Mouse (Mus musculus): Measurements from ENCODE around the gene Gm49369. TPM values are rescaled to one million over a fixed set of nuclear protein-coding genes. Genes with fewer than 3 reads are reported as not detected.

Gene Gm49369
- 3.0 TPM in 1 of 2 replicates, not detected in the other for polyA plus RNA-seq (2014; fragmentation: Nextera tagmentation; extraction: Ambion mirVana)

- no peak within 1 kb of the TSS for H3K27ac ChIP-seq (ENCODE audit: low read depth)
- no peak within 1 kb of the TSS for H3K4me2 ChIP-seq
- no peaks in the 10 kb centered on the region for H3K27me3 ChIP-seq (ENCODE audit: insufficient read depth, low read length)
- H3K9ac ChIP-seq: no peak within 1 kb of the TSS
- DNase-seq (no peak), ATAC-seq (ENCODE audit: insufficient read depth) (no peak)
- H3K4me1 ChIP-seq (ENCODE audit: insufficient read depth): peaks cover 7% of the 10 kb centered on the region
- no peak within 1 kb of the TSS for H3K4me3 ChIP-seq (ENCODE audit: low read depth, low read length)
- 92% methylated on average over 5 of the region's 5 CpGs for WGBS
- H3K36me3 ChIP-seq (ENCODE audit: insufficient read depth): peaks cover 76% of the 10 kb centered on the region
- H3K9me3 ChIP-seq (ENCODE audit: low read depth, low read length): no peaks in the 10 kb centered on the region
- TF ChIP-seq CTCF (IDR thresholded peaks at IDR 0.05; ENCODE audit: low read depth): no peak
Observed at GRCm38 (mm10) chr7:142382567-142382966, at the start of gene Gm49369. Gene Gm49369, minus strand, starts transcription at chr7:142382667.

DNA sequence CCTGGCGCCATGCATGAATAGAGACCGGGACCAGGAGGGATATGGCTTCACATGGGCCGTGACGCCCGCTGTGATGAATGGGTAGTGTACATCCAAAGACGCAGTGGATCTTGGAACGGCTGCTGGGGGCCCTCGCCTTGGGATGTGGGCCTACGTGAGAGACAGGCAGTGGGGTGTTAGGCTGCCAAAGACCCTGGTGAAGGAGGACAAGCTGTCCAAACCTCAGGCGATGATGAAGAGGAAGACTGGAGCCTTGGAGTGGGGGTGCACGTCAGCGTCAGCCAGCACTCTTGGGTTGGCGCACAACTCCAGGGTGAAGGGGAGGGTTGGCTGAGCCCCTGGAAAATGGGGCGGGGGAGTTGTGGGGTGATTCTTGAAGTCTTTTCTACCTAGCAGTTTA lies 48.6 kb upstream of the Gm49369 start:
- TF ChIP-seq CTCF (IDR thresholded peaks at IDR 0.05; ENCODE audit: low read depth): no peak
- peaks cover 27% of the 10 kb centered on the region for H3K4me1 ChIP-seq (ENCODE audit: insufficient read depth)
- DNase-seq (peak; percentile 90), ATAC-seq (ENCODE audit: insufficient read depth) (peak; percentile 68)
- no peak overlapping the region for H3K4me3 ChIP-seq (ENCODE audit: low read depth, low read length)
- H3K27ac ChIP-seq (ENCODE audit: low read depth): peak overlapping the region; percentile 93
- H3K36me3 ChIP-seq (ENCODE audit: insufficient read depth): no peaks in the 10 kb centered on the region
- no peaks in the 10 kb centered on the region for H3K27me3 ChIP-seq (ENCODE audit: insufficient read depth, low read length)
- H3K4me2 ChIP-seq: peak overlapping the region; percentile 36; the same call in 1 of the 2 replicates
- no peaks in the 10 kb centered on the region for H3K9me3 ChIP-seq (ENCODE audit: low read depth, low read length)
- no peak overlapping the region for H3K9ac ChIP-seq
- WGBS: 50% methylated on average over 14 of the region's 14 CpGs

DNA sequence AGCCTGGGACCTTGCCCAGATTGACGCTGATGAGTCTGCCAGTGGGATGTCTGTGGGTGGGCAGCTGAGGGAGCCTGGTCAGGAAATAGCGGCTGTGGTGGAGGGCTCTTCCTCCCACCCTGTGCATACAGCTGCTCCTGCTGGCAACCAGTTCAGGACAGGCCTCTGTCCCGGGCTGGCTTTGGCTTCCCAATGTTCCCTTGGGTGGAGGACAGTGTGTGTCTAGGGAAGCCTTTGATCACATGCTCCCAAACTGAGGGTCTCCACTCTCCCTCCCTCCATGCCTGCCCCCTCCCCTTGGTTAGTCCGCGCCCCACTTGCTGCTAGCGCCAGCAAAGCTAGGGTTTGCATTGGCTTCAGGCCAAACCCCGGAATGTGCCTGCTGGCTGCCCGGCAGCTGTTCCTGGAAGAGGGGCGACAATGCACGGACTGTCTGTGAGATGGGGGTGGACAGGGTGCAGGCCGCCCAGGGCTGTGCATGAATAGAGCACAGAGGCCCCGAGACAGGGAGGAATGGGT lies 47.8 kb upstream of the Gm49369 start:
- no peak for TF ChIP-seq CTCF (IDR thresholded peaks at IDR 0.05; ENCODE audit: low read depth)
- Histone ChIP-seq H3K27me3 (ENCODE audit: insufficient read depth, low read length) (no peaks in the 10 kb centered on the region), H3K36me3 (ENCODE audit: insufficient read depth) (no peaks in the 10 kb centered on the region), H3K4me3 (ENCODE audit: low read depth, low read length) (no peak overlapping the region), H3K27ac (ENCODE audit: low read depth) (peak overlapping the region; percentile 93), H3K4me2 (peak overlapping the region; percentile 36; the same call in 1 of the 2 replicates), H3K4me1 (ENCODE audit: insufficient read depth) (peaks cover 27% of the 10 kb centered on the region), H3K9ac (no peak overlapping the region; the same call in 1 of the 2 replicates), H3K9me3 (ENCODE audit: low read depth, low read length) (no peaks in the 10 kb centered on the region)
- ATAC-seq (ENCODE audit: insufficient read depth): peak; percentile 90
- peak; percentile 95 for DNase-seq
- WGBS: 8% methylated on average over 12 of the region's 12 CpGs

GRCm38 (mm10) chr7:142428213-142428612 lies 45.7 kb upstream of the Gm49369 start:
- 0 out of 2 replicates have a peak overlapping the region, but pooled peaks have one; percentile 48 for H3K27ac ChIP-seq (ENCODE audit: low read depth)
- TF ChIP-seq CTCF (IDR thresholded peaks at IDR 0.05; ENCODE audit: low read depth): peak; percentile 72
- no peaks in the 10 kb centered on the region for H3K27me3 ChIP-seq (ENCODE audit: insufficient read depth, low read length)
- H3K9ac ChIP-seq: no peak overlapping the region
- no peak overlapping the region for H3K4me3 ChIP-seq (ENCODE audit: low read depth, low read length)
- peaks cover 15% of the 10 kb centered on the region for H3K4me1 ChIP-seq (ENCODE audit: insufficient read depth)
- ATAC-seq (ENCODE audit: insufficient read depth) (no peak), DNase-seq (peak; percentile 82)
- 17% methylated on average over 7 of the region's 7 CpGs for WGBS
- no peak overlapping the region for H3K4me2 ChIP-seq
- H3K36me3 ChIP-seq (ENCODE audit: insufficient read depth): no peaks in the 10 kb centered on the region
- H3K9me3 ChIP-seq (ENCODE audit: low read depth, low read length): no peaks in the 10 kb centered on the region

- H3K4me2 ChIP-seq: no peak overlapping the region
- H3K9me3 ChIP-seq (ENCODE audit: low read depth, low read length): no peaks in the 10 kb centered on the region
- 62% methylated on average over 11 of the region's 11 CpGs for WGBS
- ATAC-seq (ENCODE audit: insufficient read depth): no peak
- peak; percentile 40 for DNase-seq
- no peak overlapping the region for H3K9ac ChIP-seq
- H3K27me3 ChIP-seq (ENCODE audit: insufficient read depth, low read length): no peaks in the 10 kb centered on the region
- peak; percentile 58 for TF ChIP-seq CTCF (IDR thresholded peaks at IDR 0.05; ENCODE audit: low read depth)
- H3K4me3 ChIP-seq (ENCODE audit: low read depth, low read length): no peak overlapping the region
- H3K27ac ChIP-seq (ENCODE audit: low read depth): no peak overlapping the region
- H3K4me1 ChIP-seq (ENCODE audit: insufficient read depth): peaks cover 9% of the 10 kb centered on the region
- no peaks in the 10 kb centered on the region for H3K36me3 ChIP-seq (ENCODE audit: insufficient read depth)
Observed at GRCm38 (mm10) chr7:142425641-142426213, 43.3 kb upstream of the Gm49369 start.

DNA sequence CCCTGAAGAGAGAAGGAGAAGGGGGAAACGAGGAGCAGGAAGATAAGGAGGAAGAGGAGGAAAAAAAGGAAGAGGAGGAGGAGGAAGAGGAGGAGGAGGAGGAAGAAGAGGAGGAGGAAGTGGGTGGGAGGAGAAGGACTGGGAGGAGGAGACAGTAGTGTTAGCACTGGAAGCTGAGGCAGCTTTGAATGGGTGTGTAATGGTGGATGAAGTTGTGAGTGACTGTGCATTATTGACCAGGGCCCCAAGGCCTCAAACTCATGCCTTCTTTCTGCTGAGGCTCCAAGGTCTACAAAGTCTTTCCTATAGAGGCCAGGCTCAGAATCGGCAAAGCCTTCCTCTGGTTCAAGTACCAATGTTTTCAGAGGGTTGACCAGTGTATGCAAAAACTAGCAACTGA lies 39.4 kb upstream of the Gm49369 start:
- H3K27me3 ChIP-seq (ENCODE audit: insufficient read depth, low read length): no peaks in the 10 kb centered on the region
- no peak overlapping the region for H3K4me3 ChIP-seq (ENCODE audit: low read depth, low read length)
- H3K9me3 ChIP-seq (ENCODE audit: low read depth, low read length): no peaks in the 10 kb centered on the region
- TF ChIP-seq CTCF (IDR thresholded peaks at IDR 0.05; ENCODE audit: low read depth): no peak
- H3K4me2 ChIP-seq: no peak overlapping the region
- no peak overlapping the region for H3K9ac ChIP-seq
- no peaks in the 10 kb centered on the region for H3K36me3 ChIP-seq (ENCODE audit: insufficient read depth)
- ATAC-seq (ENCODE audit: insufficient read depth) (no peak), DNase-seq (no peak)
- no peaks in the 10 kb centered on the region for H3K4me1 ChIP-seq (ENCODE audit: insufficient read depth)
- 63% methylated on average over 2 of the region's 2 CpGs for WGBS
- no peak overlapping the region for H3K27ac ChIP-seq (ENCODE audit: low read depth)

GRCm38 (mm10) chr7:142419887-142420286 lies 37.4 kb upstream of the Gm49369 start:
- Histone ChIP-seq H3K27me3 (ENCODE audit: insufficient read depth, low read length) (no peaks in the 10 kb centered on the region), H3K4me2 (no peak overlapping the region), H3K27ac (ENCODE audit: low read depth) (no peak overlapping the region), H3K4me3 (ENCODE audit: low read depth, low read length) (no peak overlapping the region), H3K9me3 (ENCODE audit: low read depth, low read length) (no peaks in the 10 kb centered on the region), H3K36me3 (ENCODE audit: insufficient read depth) (no peaks in the 10 kb centered on the region), H3K9ac (no peak overlapping the region), H3K4me1 (ENCODE audit: insufficient read depth) (no peaks in the 10 kb centered on the region)
- no peak for DNase-seq
- TF ChIP-seq CTCF (IDR thresholded peaks at IDR 0.05; ENCODE audit: low read depth): no peak
- ATAC-seq (ENCODE audit: insufficient read depth): no peak
- 63% methylated on average over 5 of the region's 5 CpGs for WGBS
